Mouse (Mus musculus): ENCODE results near the gene Zbtb9. TPM values are rescaled to one million over a fixed set of nuclear protein-coding genes. Genes with fewer than 3 reads are reported as not detected.

The Zbtb9 gene
- polyA plus RNA-seq, 1 experiment from 2014 or later, result 16.9 TPM

DNA sequence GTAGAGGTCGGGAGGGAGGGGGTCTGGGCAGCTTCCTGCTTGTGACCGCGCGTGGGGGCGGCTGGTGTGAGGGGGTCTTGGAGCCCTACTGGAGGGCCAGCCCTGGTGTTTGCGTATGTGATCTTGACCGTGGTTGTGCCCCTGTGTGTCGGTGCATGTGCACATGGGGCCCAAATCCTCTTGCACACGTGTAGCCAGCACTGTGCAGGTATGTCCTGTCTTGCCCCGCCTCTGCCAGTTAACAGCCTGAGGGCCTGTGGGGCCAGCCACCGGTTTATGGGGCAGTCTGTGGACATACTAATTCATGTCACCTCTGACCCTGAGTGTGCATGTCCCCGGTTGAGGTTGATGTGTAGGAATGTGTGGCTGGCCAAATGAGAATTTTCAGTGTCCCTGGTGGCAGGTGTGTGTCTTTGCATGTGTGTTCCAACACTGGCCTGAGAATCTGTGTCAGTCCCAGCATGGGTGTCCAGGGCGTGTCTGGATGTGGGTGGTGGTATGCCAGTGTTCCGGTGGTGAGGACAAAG, 23.9 kb upstream of the Zbtb9 start:
- no peak for ATAC-seq (ENCODE audit: borderline replicate concordance, extremely low read depth, low FRiP score, low TSS enrichment)
- Histone ChIP-seq H3K4me2 (peak overlapping the region; percentile 98), H3K4me1 (peaks cover 76% of the 10 kb centered on the region), H3K27ac (peak overlapping the region; percentile 75), H3K4me3 (peak overlapping the region; percentile 79), H3K9ac (peak overlapping the region; percentile 64), H3K27me3 (0 out of 2 replicates have a peak, but pooled peaks cover 4% of the 10 kb centered on the region), H3K36me3 (no peaks in the 10 kb centered on the region), H3K9me3 (no peaks in the 10 kb centered on the region)
- WGBS, result 8% methylated on average over 13 of the region's 14 CpGs

DNA sequence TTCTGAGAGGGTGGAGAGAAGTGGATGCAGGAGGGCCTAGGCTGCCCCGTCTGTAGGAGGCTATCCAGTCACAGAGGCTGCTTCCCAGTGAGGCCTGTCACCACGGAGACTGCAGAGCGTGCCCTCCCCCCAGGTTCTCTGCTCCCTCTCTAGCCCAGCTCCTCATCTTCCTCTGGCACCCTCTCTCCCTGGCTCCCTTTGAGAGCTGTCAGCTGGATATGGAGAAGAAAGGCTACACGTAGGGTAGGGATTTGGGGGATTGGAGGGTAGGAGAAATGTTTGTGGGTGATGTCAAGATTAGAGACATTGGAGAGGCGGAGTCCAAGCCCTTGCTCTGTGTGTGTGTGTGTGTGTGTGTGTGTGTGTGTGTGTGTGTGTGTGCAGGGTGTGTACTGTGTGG, 23.1 kb upstream of the Zbtb9 start:
- peaks cover 76% of the 10 kb centered on the region for H3K4me1 ChIP-seq
- H3K9me3 ChIP-seq, result no peaks in the 10 kb centered on the region
- WGBS, result 43% methylated on average over 5 of the region's 5 CpGs
- peak overlapping the region; percentile 98 for H3K4me2 ChIP-seq
- H3K27me3 ChIP-seq, result 0 out of 2 replicates have a peak, but pooled peaks cover 4% of the 10 kb centered on the region
- peak overlapping the region; percentile 79; the same call in 1 of the 2 replicates for H3K4me3 ChIP-seq
- ATAC-seq (ENCODE audit: borderline replicate concordance, extremely low read depth, low FRiP score, low TSS enrichment), result no peak
- H3K27ac ChIP-seq, result peak overlapping the region; percentile 75; the same call in 1 of the 2 replicates
- peaks cover 2% of the 10 kb centered on the region; the same call in 1 of the 2 replicates for H3K36me3 ChIP-seq
- H3K9ac ChIP-seq, result no peak overlapping the region; the same call in 1 of the 2 replicates

GRCm38 (mm10) chr17:26950560-26951288, 22.2 kb upstream of the Zbtb9 start:
- Histone ChIP-seq H3K4me3 (peak overlapping the region; percentile 40), H3K4me2 (peak overlapping the region; percentile 76), H3K27me3 (0 out of 2 replicates have a peak, but pooled peaks cover 4% of the 10 kb centered on the region), H3K36me3 (peaks cover 9% of the 10 kb centered on the region), H3K4me1 (peaks cover 76% of the 10 kb centered on the region), H3K9me3 (no peaks in the 10 kb centered on the region), H3K27ac (peak overlapping the region; percentile 46), H3K9ac (peak overlapping the region; percentile 33)
- 17% methylated on average over 7 of the region's 7 CpGs for WGBS
- no peak for ATAC-seq (ENCODE audit: borderline replicate concordance, extremely low read depth, low FRiP score, low TSS enrichment)

DNA sequence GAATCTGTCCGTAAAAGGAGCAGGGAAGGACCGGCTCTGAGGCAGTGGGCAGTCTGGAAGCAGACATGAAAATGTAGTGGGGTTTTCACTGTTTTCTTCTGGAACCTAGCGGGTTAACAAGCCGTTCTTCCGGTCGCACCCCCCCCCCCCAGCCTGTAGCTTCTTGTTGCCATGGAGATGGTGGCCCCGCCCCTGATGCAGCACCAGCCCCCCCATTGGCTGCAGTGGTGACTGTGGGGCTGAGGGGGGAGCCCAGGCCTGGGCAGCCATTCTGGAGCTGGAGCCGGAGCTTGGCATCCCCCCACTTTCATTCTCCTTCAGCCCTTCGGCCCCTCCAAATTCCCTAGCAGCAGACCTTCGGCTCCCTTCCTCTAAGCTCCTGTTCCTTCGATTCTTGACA, 21.6 kb upstream of the Zbtb9 start:
- Histone ChIP-seq H3K4me3 (peak overlapping the region; percentile 40), H3K27ac (peak overlapping the region; percentile 46), H3K27me3 (0 out of 2 replicates have a peak, but pooled peaks cover 4% of the 10 kb centered on the region), H3K9me3 (no peaks in the 10 kb centered on the region), H3K36me3 (peaks cover 11% of the 10 kb centered on the region), H3K9ac (peak overlapping the region; percentile 33), H3K4me2 (peak overlapping the region; percentile 76), H3K4me1 (peaks cover 69% of the 10 kb centered on the region)
- ATAC-seq (ENCODE audit: borderline replicate concordance, extremely low read depth, low FRiP score, low TSS enrichment), result peak; percentile 62; the same call in 1 of the 2 replicates
- 1% methylated on average over 11 of the region's 11 CpGs for WGBS

GRCm38 (mm10) chr17:26951952-26952877, 20.8 kb upstream of the Zbtb9 start:
- peak; percentile 48; the same call in 1 of the 2 replicates for ATAC-seq (ENCODE audit: borderline replicate concordance, extremely low read depth, low FRiP score, low TSS enrichment)
- peak overlapping the region; percentile 76 for H3K4me2 ChIP-seq
- peaks cover 18% of the 10 kb centered on the region for H3K36me3 ChIP-seq
- 0 out of 2 replicates have a peak, but pooled peaks cover 4% of the 10 kb centered on the region for H3K27me3 ChIP-seq
- H3K9ac ChIP-seq, result peak overlapping the region; percentile 29
- H3K4me1 ChIP-seq, result peaks cover 61% of the 10 kb centered on the region
- H3K27ac ChIP-seq, result 0 out of 2 replicates have a peak overlapping the region, but pooled peaks have one; percentile 24
- peak overlapping the region; percentile 40 for H3K4me3 ChIP-seq
- H3K9me3 ChIP-seq, result no peaks in the 10 kb centered on the region
- WGBS, result 10% methylated on average over 22 of the region's 23 CpGs

- 36% methylated on average over 6 of the region's 6 CpGs for WGBS
- Histone ChIP-seq H3K4me2 (peak overlapping the region; percentile 76; the same call in 1 of the 2 replicates), H3K4me3 (no peak overlapping the region), H3K27me3 (0 out of 2 replicates have a peak, but pooled peaks cover 4% of the 10 kb centered on the region), H3K9me3 (no peaks in the 10 kb centered on the region), H3K4me1 (peaks cover 54% of the 10 kb centered on the region), H3K36me3 (peaks cover 28% of the 10 kb centered on the region), H3K27ac (no peak overlapping the region), H3K9ac (no peak overlapping the region; the same call in 1 of the 2 replicates)
- ATAC-seq (ENCODE audit: borderline replicate concordance, extremely low read depth, low FRiP score, low TSS enrichment), result no peak
These were observed 19.8 kb upstream of the Zbtb9 start for GRCm38 (mm10) chr17:26953201-26953600.

- Histone ChIP-seq H3K36me3 (peaks cover 28% of the 10 kb centered on the region), H3K27me3 (0 out of 2 replicates have a peak, but pooled peaks cover 4% of the 10 kb centered on the region), H3K4me3 (no peak overlapping the region), H3K4me2 (peak overlapping the region; percentile 44), H3K4me1 (peaks cover 53% of the 10 kb centered on the region), H3K9me3 (no peaks in the 10 kb centered on the region), H3K27ac (no peak overlapping the region), H3K9ac (no peak overlapping the region)
- no peak for ATAC-seq (ENCODE audit: borderline replicate concordance, extremely low read depth, low FRiP score, low TSS enrichment)
- 22% methylated on average over 10 of the region's 16 CpGs for WGBS
These were observed 19.2 kb upstream of the Zbtb9 start for GRCm38 (mm10) chr17:26953726-26954125.

- no peak overlapping the region for H3K27ac ChIP-seq
These were observed 16.7 kb upstream of the Zbtb9 start for GRCm38 (mm10) chr17:26956309-26956708.

GRCm38 (mm10) chr17:26956895-26957294, 16.1 kb upstream of the Zbtb9 start:
- Histone ChIP-seq H3K27me3 (0 out of 2 replicates have a peak, but pooled peaks cover 4% of the 10 kb centered on the region), H3K4me2 (no peak overlapping the region), H3K27ac (no peak overlapping the region), H3K9ac (no peak overlapping the region), H3K36me3 (peaks cover 50% of the 10 kb centered on the region), H3K9me3 (no peaks in the 10 kb centered on the region), H3K4me3 (no peak overlapping the region), H3K4me1 (peaks cover 22% of the 10 kb centered on the region)
- 81% methylated on average over 18 of the region's 18 CpGs for WGBS
- ATAC-seq (ENCODE audit: borderline replicate concordance, extremely low read depth, low FRiP score, low TSS enrichment), result no peak

More at GRCm38 (mm10) chr17:26956309-26956708, 16.7 kb upstream of the Zbtb9 start:
- H3K9ac ChIP-seq, result no peak overlapping the region
- no peak overlapping the region for H3K4me3 ChIP-seq
- H3K4me1 ChIP-seq, result peaks cover 28% of the 10 kb centered on the region
- no peak overlapping the region for H3K4me2 ChIP-seq
- WGBS, result 71% methylated on average over 5 of the region's 5 CpGs
- ATAC-seq (ENCODE audit: borderline replicate concordance, extremely low read depth, low FRiP score, low TSS enrichment), result no peak
- no peaks in the 10 kb centered on the region for H3K9me3 ChIP-seq
- H3K27me3 ChIP-seq, result 0 out of 2 replicates have a peak, but pooled peaks cover 4% of the 10 kb centered on the region
- H3K36me3 ChIP-seq, result peaks cover 46% of the 10 kb centered on the region

DNA sequence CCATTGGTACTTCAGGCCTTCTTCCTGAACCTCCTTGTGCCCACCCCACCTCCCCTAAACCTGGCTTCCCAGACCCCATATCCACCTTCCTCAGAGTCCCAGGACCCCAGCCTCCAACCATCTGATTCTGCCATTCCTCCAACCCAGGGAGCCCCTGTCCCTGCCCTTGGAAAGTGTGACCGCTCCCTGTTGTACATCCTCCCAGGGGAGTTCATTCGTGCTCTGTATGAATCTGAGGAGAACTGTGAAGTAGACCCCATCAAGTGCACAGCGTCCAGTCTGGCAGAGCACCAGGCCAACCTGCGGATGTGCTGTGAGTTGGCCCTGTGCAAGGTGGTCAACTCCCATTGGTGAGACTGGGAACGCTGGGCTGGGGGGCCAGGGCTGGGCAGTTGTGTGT, 15.1 kb upstream of the Zbtb9 start:
- ATAC-seq (ENCODE audit: borderline replicate concordance, extremely low read depth, low FRiP score, low TSS enrichment), result no peak
- peaks cover 55% of the 10 kb centered on the region for H3K36me3 ChIP-seq
- H3K4me3 ChIP-seq, result no peak overlapping the region
- no peak overlapping the region for H3K4me2 ChIP-seq
- WGBS, result 90% methylated on average over 5 of the region's 5 CpGs
- H3K4me1 ChIP-seq, result peaks cover 12% of the 10 kb centered on the region
- H3K27ac ChIP-seq, result no peak overlapping the region
- H3K9me3 ChIP-seq, result no peaks in the 10 kb centered on the region
- 0 out of 2 replicates have a peak, but pooled peaks cover 4% of the 10 kb centered on the region for H3K27me3 ChIP-seq
- H3K9ac ChIP-seq, result no peak overlapping the region

- Histone ChIP-seq H3K27ac (no peak overlapping the region), H3K36me3 (peaks cover 55% of the 10 kb centered on the region), H3K4me2 (no peak overlapping the region), H3K27me3 (no peaks in the 10 kb centered on the region), H3K9me3 (no peaks in the 10 kb centered on the region), H3K9ac (no peak overlapping the region), H3K4me3 (no peak overlapping the region), H3K4me1 (peaks cover 2% of the 10 kb centered on the region)
- ATAC-seq (ENCODE audit: borderline replicate concordance, extremely low read depth, low FRiP score, low TSS enrichment), result no peak
- WGBS, result 45% methylated on average over 5 of the region's 5 CpGs
These were observed 14.1 kb upstream of the Zbtb9 start for GRCm38 (mm10) chr17:26958880-26959279.
